In the genomic region with DNA sequence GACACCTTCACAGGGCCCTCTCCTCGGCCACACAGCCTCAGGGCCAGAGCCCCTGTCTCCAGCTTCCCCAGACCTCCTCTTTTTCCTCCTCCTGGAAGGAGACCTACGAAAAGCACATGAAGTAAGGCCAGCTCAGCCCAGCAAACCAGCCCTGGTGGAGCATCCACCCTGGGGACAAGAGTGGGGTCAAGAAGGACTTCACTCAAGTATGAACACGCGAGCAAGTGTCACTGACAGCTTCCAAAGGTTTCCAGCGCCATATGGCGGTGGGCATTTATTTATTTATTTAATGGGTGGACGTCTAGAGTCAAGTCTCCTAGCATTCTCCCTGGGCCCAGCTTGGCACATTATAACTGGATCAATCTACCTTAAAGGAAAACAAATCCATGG, we compare ENCODE assay signal across 9 mouse cellular contexts. TPM values are rescaled to one million over a fixed set of nuclear protein-coding genes. Genes with fewer than 3 reads are reported as not detected.
A peak's percentile ranks its signal among the peaks of the same experiment; 100 is the strongest.
DNase-seq lines count a peak whose midpoint lies in the region; ATAC-seq lines count a peak whose summit lies in the region.
"Had no signal": no experiment of that assay in that cellular context is flagged by ENCODE, and none has a peak within 500 bp of the region (broad histone marks: within the 10 kb centered on the region; RNA-seq: fewer than 3 reads in every experiment).

No protein-coding gene starts in this region.

- no peak for DNase-seq in kidney, adult 11 months
- DNase-seq in embryonic facial prominence, embryonic 14.5 days (ENCODE audit: low spot score), result no peak
- peak; percentile 45 for DNase-seq in neural tube, embryonic 10.5 days (ENCODE audit: extremely low spot score, low spot score)
- no peak for DNase-seq in frontal cortex, adult 2 months (ENCODE audit: extremely low spot score in 1 of 2, low spot score in 1 of 2)
- no peak for DNase-seq in cerebellum, postnatal 14 days
- DNase-seq in gastrocnemius, postnatal 14 days, result no peak
- DNase-seq: gastrocnemius, postnatal 36 days had no signal

- H3K9me3 ChIP-seq in kidney, embryonic 16.5 days (ENCODE audit: low read length), result no peaks in the 10 kb centered on the region
- no peaks in the 10 kb centered on the region for H3K9me3 ChIP-seq in embryonic facial prominence, embryonic 14.5 days (ENCODE audit: control insufficient read depth, low read length)
- H3K9me3 ChIP-seq in intestine, embryonic 16.5 days (ENCODE audit: control insufficient read depth, low read length), result no peaks in the 10 kb centered on the region

- H3K4me2 ChIP-seq in kidney, embryonic 16.5 days (replicated peaks; ENCODE audit: low read depth, low read length), result no peak overlapping the region
- H3K4me2 ChIP-seq in embryonic facial prominence, embryonic 14.5 days (ENCODE audit: low read depth, low read length), result no peak overlapping the region
- H3K4me2 ChIP-seq in intestine, embryonic 16.5 days (ENCODE audit: low read depth, low read length), result no peak overlapping the region

- peak overlapping the region; percentile 55; the same call in 1 of the 2 replicates for H3K9ac ChIP-seq in kidney, embryonic 16.5 days (replicated peaks; ENCODE audit: low read length)
- H3K9ac ChIP-seq in embryonic facial prominence, embryonic 14.5 days (ENCODE audit: low read depth, low read length), result peak overlapping the region; percentile 54
- peak overlapping the region; percentile 60; the same call in 1 of the 2 replicates for H3K9ac ChIP-seq in intestine, embryonic 16.5 days (ENCODE audit: low read depth, low read length)

- 67% methylated on average over 7 of the region's 7 CpGs for WGBS in kidney, embryonic 16.5 days
- 61% methylated on average over 7 of the region's 7 CpGs for WGBS in embryonic facial prominence, embryonic 14.5 days
- WGBS in intestine, embryonic 16.5 days, result 66% methylated on average over 7 of the region's 7 CpGs

- no peaks in the 10 kb centered on the region for H3K36me3 ChIP-seq in kidney, embryonic 16.5 days (ENCODE audit: insufficient read depth, low read length)
- no peaks in the 10 kb centered on the region for H3K36me3 ChIP-seq in embryonic facial prominence, embryonic 14.5 days (ENCODE audit: control insufficient read depth, insufficient read depth, low read length)
- no peaks in the 10 kb centered on the region for H3K36me3 ChIP-seq in intestine, embryonic 16.5 days (ENCODE audit: control insufficient read depth, insufficient read depth, low read length)

- no peaks in the 10 kb centered on the region for H3K27me3 ChIP-seq in kidney, embryonic 16.5 days (ENCODE audit: insufficient read depth, low read length)
- H3K27me3 ChIP-seq in embryonic facial prominence, embryonic 14.5 days (replicated peaks; ENCODE audit: control insufficient read depth, insufficient read depth, low read length), result no peaks in the 10 kb centered on the region
- H3K27me3 ChIP-seq in intestine, embryonic 16.5 days (replicated peaks; ENCODE audit: control insufficient read depth, insufficient read depth, low read length), result no peaks in the 10 kb centered on the region

- no peak; the same call in 1 of the 2 replicates for ATAC-seq in kidney, embryonic 16.5 days (ENCODE audit: low FRiP score, low TSS enrichment)
- no peak for ATAC-seq in embryonic facial prominence, embryonic 14.5 days (ENCODE audit: low read depth)
- ATAC-seq in intestine, embryonic 16.5 days, result no peak

- intact Hi-C loops in gastrocnemius, postnatal 14 days (cut with DNase I; ENCODE audit: low total_unique reads), result no loop called here

- peaks cover 19% of the 10 kb centered on the region for H3K4me1 ChIP-seq in kidney, embryonic 16.5 days (ENCODE audit: insufficient read depth, low read length)
- H3K4me1 ChIP-seq in embryonic facial prominence, embryonic 14.5 days (ENCODE audit: control insufficient read depth, insufficient read depth, low read length), result peaks cover 13% of the 10 kb centered on the region
- peaks cover 22% of the 10 kb centered on the region for H3K4me1 ChIP-seq in intestine, embryonic 16.5 days (ENCODE audit: control insufficient read depth, insufficient read depth, low read length)

- peak overlapping the region; percentile 67 for H3K27ac ChIP-seq in kidney, embryonic 16.5 days (ENCODE audit: low read length)
- peak overlapping the region; percentile 83 for H3K27ac ChIP-seq in embryonic facial prominence, embryonic 14.5 days (replicated peaks; ENCODE audit: low read depth, low read length)
- peak overlapping the region; percentile 66 for H3K27ac ChIP-seq in intestine, embryonic 16.5 days (ENCODE audit: low read length)

- H3K4me3 ChIP-seq in kidney, embryonic 16.5 days (ENCODE audit: low read length), result no peak overlapping the region
- no peak overlapping the region for H3K4me3 ChIP-seq in embryonic facial prominence, embryonic 14.5 days (ENCODE audit: low read depth, low read length)
- no peak overlapping the region for H3K4me3 ChIP-seq in intestine, embryonic 16.5 days (ENCODE audit: low read length)

RNA-seq across cellular contexts. Expression of a gene that starts 21.3 kb away (rescaled TPM):
- polyA plus RNA-seq in kidney, embryonic 16.5 days (2015; fragmentation: Nextera tagmentation; extraction: Ambion mirVana), result 84.2 and 87.4 TPM in 2 replicates
- polyA plus RNA-seq in embryonic facial prominence, embryonic 14.5 days (2014; fragmentation: Nextera tagmentation; extraction: Ambion mirVana), result 61.5 and 66.5 TPM in 2 replicates
- polyA plus RNA-seq in intestine, embryonic 16.5 days (2015; fragmentation: Nextera tagmentation; extraction: Ambion mirVana), result 84.5 and 88.4 TPM in 2 replicates
- 34.8 and 35.5 TPM in 2 replicates for polyA plus RNA-seq in frontal cortex, adult 2 months (2012; rRNA removed)
- total RNA-seq in gastrocnemius, postnatal 14 days (2021), result 10 to 100 TPM; 10.5 to 13.7 TPM

RNA-seq across cellular contexts. Expression of a gene that starts 38.0 kb away (rescaled TPM):
- polyA plus RNA-seq in kidney, embryonic 16.5 days (2015; fragmentation: Nextera tagmentation; extraction: Ambion mirVana), result 17.3 and 18.1 TPM in 2 replicates
- polyA plus RNA-seq in embryonic facial prominence, embryonic 14.5 days (2014; fragmentation: Nextera tagmentation; extraction: Ambion mirVana), result 7.0 and 7.6 TPM in 2 replicates
- 6.4 and 7.8 TPM in 2 replicates for polyA plus RNA-seq in intestine, embryonic 16.5 days (2015; fragmentation: Nextera tagmentation; extraction: Ambion mirVana)
- 1.2 and 1.5 TPM in 2 replicates for polyA plus RNA-seq in frontal cortex, adult 2 months (2012; rRNA removed)
- 1 to 10 TPM; 1.2 TPM for total RNA-seq in gastrocnemius, postnatal 14 days (2021)
